Mouse (Mus musculus): Measurements from ENCODE around the gene Fam53b.
A peak's percentile ranks its signal among the peaks of the same experiment; 100 is the strongest.

The Fam53b gene

GRCm38 (mm10) chr7:132713483-132714126 lies 100.1 kb downstream of the Fam53b start:
- DNase-seq (ENCODE audit: low read depth in 1 of 2, low spot score in 2 of 2) = peak in 1 of 2 experiments; percentile 38

GRCm38 (mm10) chr7:132712956-132713355 lies 100.7 kb downstream of the Fam53b start:
- DNase-seq (ENCODE audit: low read depth in 1 of 2, low spot score in 2 of 2) = no peak

GRCm38 (mm10) chr7:132712044-132712708 lies 101.5 kb downstream of the Fam53b start:
- no peak for DNase-seq (ENCODE audit: low read depth in 1 of 2, low spot score in 2 of 2)

- DNase-seq (ENCODE audit: low read depth in 1 of 2, low spot score in 2 of 2) = no peak
Observed at GRCm38 (mm10) chr7:132711579-132711978, 102.1 kb downstream of the Fam53b start.

- no peak for DNase-seq (ENCODE audit: low read depth in 1 of 2, low spot score in 2 of 2)
Observed at GRCm38 (mm10) chr7:132705130-132705529, 108.6 kb downstream of the Fam53b start.

- no peak for DNase-seq (ENCODE audit: low read depth in 1 of 2, low spot score in 2 of 2)
Observed at GRCm38 (mm10) chr7:132704310-132704875, 109.3 kb downstream of the Fam53b start.

- DNase-seq (ENCODE audit: low read depth in 1 of 2, low spot score in 2 of 2) = no peak
Observed at GRCm38 (mm10) chr7:132703515-132704309, 110.0 kb downstream of the Fam53b start.

GRCm38 (mm10) chr7:132702492-132703070 lies 111.1 kb downstream of the Fam53b start:
- DNase-seq (ENCODE audit: low read depth in 1 of 2, low spot score in 2 of 2) = no peak

GRCm38 (mm10) chr7:132702024-132702423 lies 111.7 kb downstream of the Fam53b start:
- DNase-seq (ENCODE audit: low read depth in 1 of 2, low spot score in 2 of 2) = no peak

GRCm38 (mm10) chr7:132701412-132701811 lies 112.3 kb downstream of the Fam53b start:
- DNase-seq (ENCODE audit: low read depth in 1 of 2, low spot score in 2 of 2) = no peak

- DNase-seq (ENCODE audit: low read depth in 1 of 2, low spot score in 2 of 2) = no peak
Observed at GRCm38 (mm10) chr7:132700107-132700506, 113.6 kb downstream of the Fam53b start.

GRCm38 (mm10) chr7:132699639-132700038 lies 114.0 kb downstream of the Fam53b start:
- no peak for DNase-seq (ENCODE audit: low read depth in 1 of 2, low spot score in 2 of 2)

GRCm38 (mm10) chr7:132699165-132699564 lies 114.5 kb downstream of the Fam53b start:
- DNase-seq (ENCODE audit: low read depth in 1 of 2, low spot score in 2 of 2) = no peak

GRCm38 (mm10) chr7:132698737-132699136 lies 114.9 kb downstream of the Fam53b start:
- no peak for DNase-seq (ENCODE audit: low read depth in 1 of 2, low spot score in 2 of 2)

GRCm38 (mm10) chr7:132697258-132697796 lies 116.4 kb downstream of the Fam53b start:
- DNase-seq (ENCODE audit: low read depth in 1 of 2, low spot score in 2 of 2) = no peak

GRCm38 (mm10) chr7:132693561-132693960 lies 120.1 kb downstream of the Fam53b start:
- DNase-seq (ENCODE audit: low read depth in 1 of 2, low spot score in 2 of 2) = no peak

GRCm38 (mm10) chr7:132692719-132693118 lies 121.0 kb downstream of the Fam53b start:
- DNase-seq (ENCODE audit: low read depth in 1 of 2, low spot score in 2 of 2) = no peak

GRCm38 (mm10) chr7:132690716-132691472 lies 122.8 kb downstream of the Fam53b start:
- peak; percentile 41 to 54 for DNase-seq (ENCODE audit: low read depth in 1 of 2, low spot score in 2 of 2)

- no peak for DNase-seq (ENCODE audit: low read depth in 1 of 2, low spot score in 2 of 2)
Observed at GRCm38 (mm10) chr7:132689722-132690121, 124.0 kb downstream of the Fam53b start.

GRCm38 (mm10) chr7:132688721-132689120 lies 125.0 kb downstream of the Fam53b start:
- no peak for DNase-seq (ENCODE audit: low read depth in 1 of 2, low spot score in 2 of 2)

Measured in monocyte, adult 2 months (primary cell).